Comparison of ENCODE assay signal across 20 mouse cellular contexts in genomic region chr16:78307476-78308192, GRCm38 (mm10). TPM values are rescaled to one million over a fixed set of nuclear protein-coding genes. Genes with fewer than 3 reads are reported as not detected.
DNase-seq lines count a peak whose midpoint lies in the region; ATAC-seq and TF ChIP-seq lines count a peak whose summit lies in the region.
"Had no signal": no experiment of that assay in that cellular context is flagged by ENCODE, and none has a peak within 500 bp of the region (broad histone marks: within the 10 kb centered on the region; RNA-seq: fewer than 3 reads in every experiment).

No protein-coding gene starts in this region.

- no peak for TF ChIP-seq CTCF in lung, postnatal 0 days (IDR thresholded peaks at IDR 0.05)
- no peak for TF ChIP-seq CTCF in liver, postnatal 0 days (IDR thresholded peaks at IDR 0.05; ENCODE audit: low read depth)

- H3K9me3 ChIP-seq in lung, postnatal 0 days (ENCODE audit: low read length), result no peaks in the 10 kb centered on the region
- no peaks in the 10 kb centered on the region for H3K9me3 ChIP-seq in liver, embryonic 11.5 days (ENCODE audit: control insufficient read depth, low read length)
- no peaks in the 10 kb centered on the region for H3K9me3 ChIP-seq in liver, postnatal 0 days (ENCODE audit: low read length)
- H3K9me3 ChIP-seq: embryonic facial prominence, embryonic 13.5 days; hindbrain, embryonic 15.5 days; limb, embryonic 13.5 days had no signal

- H3K27ac ChIP-seq in lung, postnatal 0 days (ENCODE audit: low read length), result no peak overlapping the region
- H3K27ac ChIP-seq in liver, embryonic 11.5 days (ENCODE audit: low read depth, low read length), result peak overlapping the region; percentile 15; the same call in 1 of the 2 replicates
- peak overlapping the region; percentile 92 for H3K27ac ChIP-seq in liver, postnatal 0 days (ENCODE audit: low read depth)
- H3K27ac ChIP-seq: embryonic facial prominence, embryonic 13.5 days; hindbrain, embryonic 15.5 days; limb, embryonic 13.5 days had no signal

- TF ChIP-seq EP300 in lung, postnatal 0 days (IDR thresholded peaks at IDR 0.05), result no peak
- no peak; the same call in 1 of the 2 replicates for TF ChIP-seq EP300 in liver, postnatal 0 days (IDR thresholded peaks at IDR 0.05; ENCODE audit: low read depth)

- no peak overlapping the region for H3K4me3 ChIP-seq in lung, postnatal 0 days (ENCODE audit: low read depth, low read length)
- H3K4me3 ChIP-seq in liver, embryonic 11.5 days (ENCODE audit: low read depth, low read length), result no peak overlapping the region
- no peak overlapping the region for H3K4me3 ChIP-seq in liver, postnatal 0 days (ENCODE audit: low read depth, low read length)
- H3K4me3 ChIP-seq: embryonic facial prominence, embryonic 13.5 days; hindbrain, embryonic 15.5 days; limb, embryonic 13.5 days; myocyte had no signal

- H3K4me2 ChIP-seq in lung, postnatal 0 days (replicated peaks; ENCODE audit: low read depth, low read length), result no peak overlapping the region
- no peak overlapping the region for H3K4me2 ChIP-seq in liver, embryonic 11.5 days
- H3K4me2 ChIP-seq in liver, postnatal 0 days (ENCODE audit: low read depth, low read length), result peak overlapping the region; percentile 18; the same call in 1 of the 2 replicates
- H3K4me2 ChIP-seq: embryonic facial prominence, embryonic 13.5 days; hindbrain, embryonic 15.5 days; limb, embryonic 13.5 days had no signal

- no peaks in the 10 kb centered on the region for H3K27me3 ChIP-seq in lung, postnatal 0 days (replicated peaks; ENCODE audit: insufficient read depth, low read length)
- H3K27me3 ChIP-seq in liver, embryonic 11.5 days (replicated peaks; ENCODE audit: control insufficient read depth, insufficient read depth, low read length), result peaks cover 15% of the 10 kb centered on the region
- no peaks in the 10 kb centered on the region for H3K27me3 ChIP-seq in liver, postnatal 0 days (ENCODE audit: insufficient read depth, low read length)
- H3K27me3 ChIP-seq: embryonic facial prominence, embryonic 13.5 days; hindbrain, embryonic 15.5 days; limb, embryonic 13.5 days had no signal

- WGBS in lung, postnatal 0 days, result 79% methylated on average over 16 of the region's 16 CpGs
- 80% methylated on average over 16 of the region's 16 CpGs for WGBS in liver, embryonic 11.5 days
- 71% methylated on average over 16 of the region's 16 CpGs for WGBS in liver, postnatal 0 days (ENCODE audit: insufficient replicate concordance)

- H3K9ac ChIP-seq in lung, postnatal 0 days (replicated peaks; ENCODE audit: low read depth), result no peak overlapping the region
- H3K9ac ChIP-seq in liver, embryonic 11.5 days (ENCODE audit: low read depth, low read length), result no peak overlapping the region
- H3K9ac ChIP-seq in liver, postnatal 0 days (replicated peaks), result no peak overlapping the region
- H3K9ac ChIP-seq: embryonic facial prominence, embryonic 13.5 days; forebrain, postnatal 0 days; hindbrain, embryonic 15.5 days; limb, embryonic 13.5 days had no signal

- ATAC-seq in lung, postnatal 0 days, result 0 out of 2 replicates have a peak, but pooled peaks have one; percentile 25
- ATAC-seq in liver, embryonic 11.5 days (replicated peaks; ENCODE audit: low FRiP score), result peak; percentile 61
- peak; percentile 55 for ATAC-seq in liver, postnatal 0 days
- ATAC-seq: forebrain, postnatal 0 days had no signal

- no peak for DNase-seq in lung, postnatal 0 days (ENCODE audit: low spot score)
- no peak for DNase-seq in lung, postnatal 36 days
- no peak for DNase-seq in liver, embryonic 11.5 days (ENCODE audit: low spot score)
- DNase-seq in liver, postnatal 0 days, result no peak
- no peak for DNase-seq in cerebellum, adult 11 months
- no peak for DNase-seq in cerebellum, postnatal 25 days
- DNase-seq in left cerebral cortex, adult 8-10 months (ENCODE audit: low spot score in 2 of 2), result no peak
- DNase-seq: adrenal gland, adult 8-10 months; cerebellum, adult 9-11 months; forebrain, postnatal 0 days; heart, postnatal 4 days; kidney, adult 18-20 months; kidney, postnatal 25 days; midbrain, embryonic 14.5 days; spleen, adult 18-20 months; thymus, adult 2 months had no signal

- peaks cover 2% of the 10 kb centered on the region; the same call in 1 of the 2 replicates for H3K4me1 ChIP-seq in lung, postnatal 0 days (ENCODE audit: insufficient read depth, low read depth, low read length)
- no peaks in the 10 kb centered on the region for H3K4me1 ChIP-seq in liver, embryonic 11.5 days (replicated peaks; ENCODE audit: control insufficient read depth, insufficient read depth, low read length)
- peaks cover 20% of the 10 kb centered on the region for H3K4me1 ChIP-seq in liver, postnatal 0 days (ENCODE audit: insufficient read depth)

- no peaks in the 10 kb centered on the region for H3K36me3 ChIP-seq in lung, postnatal 0 days (ENCODE audit: insufficient read depth, low read length)
- no peaks in the 10 kb centered on the region for H3K36me3 ChIP-seq in liver, embryonic 11.5 days (ENCODE audit: control insufficient read depth, insufficient read depth, low read length)
- no peaks in the 10 kb centered on the region; the same call in 1 of the 2 replicates for H3K36me3 ChIP-seq in liver, postnatal 0 days (replicated peaks; ENCODE audit: insufficient read depth, low read length)
- H3K36me3 ChIP-seq: embryonic facial prominence, embryonic 13.5 days; hindbrain, embryonic 15.5 days; limb, embryonic 13.5 days had no signal

RNA-seq across cellular contexts. Expression of gene Cxadr, which starts 6.3 kb away (rescaled TPM):
- 49.3 and 61.1 TPM in 2 replicates for polyA plus RNA-seq in lung, postnatal 0 days (2015; fragmentation: Nextera tagmentation; extraction: Ambion mirVana)
- 13.2 and 14.7 TPM in 2 replicates for polyA plus RNA-seq in liver, embryonic 11.5 days (2014; fragmentation: Nextera tagmentation; extraction: Ambion mirVana)
- polyA plus RNA-seq in liver, postnatal 0 days (2015; fragmentation: Nextera tagmentation; extraction: Ambion mirVana), result 24.7 and 27.1 TPM in 2 replicates
- total RNA-seq in left cerebral cortex, adult 8-10 months (2022), result 10 to 100 TPM; 22.5 to 29.1 (median 27.2) TPM
